Mouse (Mus musculus) limb, embryonic 14.5 days (tissue): ENCODE measurements around the gene Syk. TPM values are rescaled to one million over a fixed set of nuclear protein-coding genes. Genes with fewer than 3 reads are reported as not detected.

ENCODE experiments used
- ATAC-seq: fragments of 200-750 bp; cut with Nextera tagmentation; 2 replicates; pipeline ENCODE4 v1.8.0; 2017; ENCODE audit warnings: low read depth, moderate number of reproducible peaks, moderate TSS enrichment; ENCODE audit not compliant: low FRiP score
- DNase-seq: peaks from one replicate; pipeline ENCODE4 v3.0.0-alpha.2; 2015; ENCODE audit warnings: low spot score
- H3K27ac ChIP-seq: fragments of 300-500 bp; sonication (generic); replicated peaks from 2 replicates; pipeline ENCODE4 v1.5.1; 2014; ENCODE audit warnings: low read depth, mild to moderate bottlenecking, low read length, moderate library complexity, mixed read lengths
- H3K27me3 ChIP-seq: fragments of 300-500 bp; sonication (generic); 2 replicates; pipeline ENCODE4 v1.6.1; 2014; ENCODE audit warnings: low read length, mixed read lengths; ENCODE audit not compliant: control insufficient read depth, insufficient read depth
- H3K36me3 ChIP-seq: fragments of 300-500 bp; sonication (generic); 2 replicates; pipeline ENCODE4 v1.6.1; 2014; ENCODE audit warnings: mild to moderate bottlenecking, low read length, moderate library complexity, mixed read lengths; ENCODE audit not compliant: control insufficient read depth, insufficient read depth
- H3K4me1 ChIP-seq: fragments of 300-500 bp; sonication (generic); 2 replicates; pipeline ENCODE4 v1.6.1; 2014; ENCODE audit warnings: antibody characterized with exemption, low read length, mixed read lengths; ENCODE audit not compliant: control insufficient read depth, insufficient read depth
- H3K4me2 ChIP-seq: fragments of 300-500 bp; sonication (generic); replicated peaks from 2 replicates; pipeline ENCODE4 v1.6.1; 2014; ENCODE audit warnings: low read depth, mild to moderate bottlenecking, low read length, moderate library complexity; ENCODE audit not compliant: severe bottlenecking
- H3K4me3 ChIP-seq: fragments of 300-500 bp; sonication (generic); replicated peaks from 2 replicates; pipeline ENCODE4 v1.5.1; 2014; ENCODE audit warnings: low read length
- H3K9ac ChIP-seq: fragments of 300-500 bp; sonication (generic); 2 replicates; pipeline ENCODE4 v1.6.1; 2014; ENCODE audit warnings: mild to moderate bottlenecking, low read depth, low read length, moderate library complexity; ENCODE audit not compliant: severe bottlenecking
- H3K9me3 ChIP-seq: fragments of 300-500 bp; sonication (generic); 2 replicates; pipeline ENCODE4 v1.6.1; 2016; ENCODE audit warnings: low read length; ENCODE audit not compliant: control insufficient read depth
- POLR2A ChIP-seq: fragments of 200-500 bp; IDR thresholded peaks from 2 replicates; pipeline ENCODE4 v1.8.0; 2012; ENCODE audit warnings: inconsistent platforms, mild to moderate bottlenecking, moderate library complexity, borderline replicate concordance; ENCODE audit not compliant: insufficient read depth, insufficient read length; ENCODE audit errors: extremely low read depth
- WGBS: fragments of 180-500 bp; shearing (Covaris S2); extraction: QIAGEN DNeasy Blood & Tissue Kit; methylation state at CpG from one replicate; pipeline ENCODE4 v1.1.7; 2014; 5-methylcytosine and 5-hydroxymethylcytosine counted together
- polyA plus RNA-seq, 2 experiments: library from polyadenylated mRNA; depleted of rRNA in 1 of 2; stranded (reverse) in 1 of 2; unstranded in 1 of 2; fragments of >200 nt; fragmentation: Nextera tagmentation in 1 of 2; extraction: Ambion mirVana in 1 of 2; gene quantifications; 2 replicates each; pipeline versions ENCODE4 v1.2.1 to v1.2.3; 2012 to 2014

Syk gene
- polyA plus RNA-seq, 2 experiments, result 3.3 to 3.5 TPM

DNA sequence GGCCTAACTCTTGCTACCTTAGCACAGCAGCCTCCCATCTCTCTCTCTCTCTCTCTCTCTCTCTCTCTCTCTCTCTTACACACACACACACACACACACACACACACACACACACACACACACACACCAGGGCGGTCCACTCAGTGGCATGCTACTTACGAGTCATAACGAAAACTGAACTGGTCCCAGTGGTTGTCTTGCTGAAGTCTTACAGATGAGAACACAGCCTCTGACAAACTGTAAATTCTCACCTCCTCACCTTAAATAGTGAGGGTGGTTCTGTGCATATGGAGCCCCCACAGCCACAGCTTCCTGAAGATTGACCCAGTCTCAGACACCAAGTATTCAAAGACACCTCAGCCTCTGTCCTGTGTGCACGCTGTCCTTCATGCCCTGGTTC is 8.9 kb downstream of the Syk start:
- H3K4me1 ChIP-seq, result no peaks in the 10 kb centered on the region
- H3K27me3 ChIP-seq, result no peaks in the 10 kb centered on the region
- no peaks in the 10 kb centered on the region for H3K9me3 ChIP-seq
- no peaks in the 10 kb centered on the region for H3K36me3 ChIP-seq
- no peak for TF ChIP-seq POLR2A
- H3K4me2 ChIP-seq, result no peak overlapping the region
- no peak overlapping the region for H3K4me3 ChIP-seq
- no peak overlapping the region for H3K9ac ChIP-seq
- no peak overlapping the region for H3K27ac ChIP-seq
- DNase-seq (no peak), ATAC-seq (no peak)
- 83% methylated on average over 4 of the region's 4 CpGs for WGBS

DNA sequence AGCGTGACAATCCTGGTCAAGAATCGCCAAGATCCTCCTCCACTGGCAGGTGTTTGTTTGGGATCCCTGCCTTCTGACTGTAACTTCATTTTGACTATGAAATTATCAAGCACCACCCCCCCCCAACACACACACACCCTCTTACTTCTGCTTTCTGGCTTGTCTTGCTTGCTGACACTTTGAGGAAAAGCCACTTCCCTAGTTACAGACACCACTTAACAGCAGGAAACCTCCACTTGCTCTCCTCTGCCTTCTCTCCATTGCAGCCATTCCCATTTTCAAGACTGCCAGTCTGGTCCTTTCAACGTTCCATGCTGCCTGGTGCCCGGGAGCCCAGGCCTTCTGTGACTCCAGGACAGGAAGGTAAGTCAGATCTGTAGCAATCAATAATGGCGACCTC is 13.7 kb downstream of the Syk start:
- no peak overlapping the region for H3K9ac ChIP-seq
- H3K9me3 ChIP-seq, result no peaks in the 10 kb centered on the region
- H3K4me2 ChIP-seq, result no peak overlapping the region
- H3K27ac ChIP-seq, result no peak overlapping the region
- WGBS, result 75% methylated on average over 5 of the region's 5 CpGs
- DNase-seq (no peak), ATAC-seq (no peak)
- no peak overlapping the region for H3K4me3 ChIP-seq
- no peaks in the 10 kb centered on the region for H3K27me3 ChIP-seq
- no peak for TF ChIP-seq POLR2A
- H3K4me1 ChIP-seq, result no peaks in the 10 kb centered on the region
- H3K36me3 ChIP-seq, result no peaks in the 10 kb centered on the region

- H3K27me3 ChIP-seq, result no peaks in the 10 kb centered on the region
- no peaks in the 10 kb centered on the region for H3K36me3 ChIP-seq
- no peaks in the 10 kb centered on the region for H3K9me3 ChIP-seq
- ATAC-seq (no peak), DNase-seq (no peak)
- no peak overlapping the region for H3K27ac ChIP-seq
- TF ChIP-seq POLR2A, result no peak
- no peak overlapping the region for H3K4me2 ChIP-seq
- no peaks in the 10 kb centered on the region for H3K4me1 ChIP-seq
- H3K9ac ChIP-seq, result no peak overlapping the region
- no peak overlapping the region for H3K4me3 ChIP-seq
- 72% methylated on average over 11 of the region's 11 CpGs for WGBS
These were observed 14.2 kb downstream of the Syk start for GRCm38 (mm10) chr13:52597092-52597678.

DNA sequence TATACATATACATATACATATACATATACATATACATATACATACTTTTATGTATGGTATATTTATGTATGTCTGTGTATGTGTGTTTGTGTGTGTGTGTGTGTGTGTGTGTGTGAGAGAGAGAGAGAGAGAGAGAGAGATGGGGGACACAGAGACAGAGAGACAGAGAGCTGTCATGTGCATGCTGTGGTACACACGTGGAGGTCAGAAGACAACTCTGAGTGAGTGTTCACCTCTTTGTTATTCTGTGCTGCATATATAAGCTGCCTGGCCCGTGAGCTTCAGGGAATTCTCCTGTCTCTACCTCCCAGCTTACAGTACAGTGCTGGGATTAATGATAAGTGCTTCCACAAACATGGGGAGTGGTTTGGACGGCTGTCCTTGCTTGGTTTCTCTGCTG is 15.3 kb downstream of the Syk start:
- no peak for TF ChIP-seq POLR2A
- DNase-seq (no peak), ATAC-seq (no peak)
- Histone ChIP-seq H3K27me3 (no peaks in the 10 kb centered on the region), H3K27ac (no peak overlapping the region), H3K4me2 (no peak overlapping the region), H3K4me3 (no peak overlapping the region), H3K4me1 (no peaks in the 10 kb centered on the region), H3K9me3 (no peaks in the 10 kb centered on the region), H3K36me3 (no peaks in the 10 kb centered on the region), H3K9ac (no peak overlapping the region)
- WGBS, result 71% methylated on average over 3 of the region's 3 CpGs

DNA sequence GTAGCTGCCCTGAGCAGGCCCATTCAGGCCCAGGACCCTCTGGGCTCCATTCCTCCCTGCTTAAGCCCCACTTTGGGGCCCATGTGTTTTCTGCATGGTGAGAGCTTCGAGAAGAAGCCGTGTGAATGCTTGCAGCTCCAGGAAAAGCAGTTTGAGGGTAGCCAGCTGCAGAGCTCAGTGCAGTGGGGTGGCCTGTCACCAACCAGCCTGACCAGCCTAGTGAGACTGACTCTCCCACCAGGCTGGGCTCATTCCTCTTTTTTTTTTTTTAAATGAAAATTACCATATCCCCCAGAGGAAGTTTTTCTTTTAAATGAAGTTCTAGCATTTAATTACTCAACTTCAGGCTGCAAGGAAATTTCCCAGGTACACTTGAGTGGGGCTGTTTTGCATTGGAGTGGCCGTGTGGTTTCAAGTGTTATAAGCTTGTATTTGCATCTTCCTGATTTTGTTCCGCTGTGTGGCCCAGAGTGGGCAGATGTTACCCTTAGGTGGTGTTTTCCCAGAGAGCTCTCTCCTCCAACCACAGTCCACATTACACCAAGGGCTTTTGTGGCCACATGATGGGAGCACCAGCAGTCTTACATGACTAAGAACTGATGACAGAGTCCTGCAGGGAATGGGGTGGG is 17.2 kb downstream of the Syk start:
- WGBS, result 50% methylated on average over 4 of the region's 4 CpGs
- ATAC-seq, result no peak
- no peak overlapping the region for H3K27ac ChIP-seq
- H3K4me3 ChIP-seq, result no peak overlapping the region
- H3K4me2 ChIP-seq, result no peak overlapping the region
- H3K36me3 ChIP-seq, result no peaks in the 10 kb centered on the region
- no peaks in the 10 kb centered on the region for H3K27me3 ChIP-seq
- DNase-seq, result no peak
- no peak for TF ChIP-seq POLR2A
- H3K9ac ChIP-seq, result no peak overlapping the region
- H3K9me3 ChIP-seq, result no peaks in the 10 kb centered on the region
- H3K4me1 ChIP-seq, result no peaks in the 10 kb centered on the region
